Mouse (Mus musculus) spleen, adult 2 months (tissue): Measurements from ENCODE around the gene Gm20388.

Experiments used
- CTCF ChIP-seq: fragments of 200-500 bp; IDR thresholded peaks from 2 replicates; pipeline ENCODE4 v1.5.1; 2011; ENCODE audit warnings: mild to moderate bottlenecking, inconsistent platforms; ENCODE audit not compliant: insufficient read depth, insufficient read length, insufficient replicate concordance; ENCODE audit errors: extremely low read depth
- POLR2A ChIP-seq: fragments of 200-500 bp; IDR thresholded peaks from 2 replicates; pipeline ENCODE4 v1.6.1; 2011; ENCODE audit warnings: low read depth, low read length, inconsistent platforms

DNA sequence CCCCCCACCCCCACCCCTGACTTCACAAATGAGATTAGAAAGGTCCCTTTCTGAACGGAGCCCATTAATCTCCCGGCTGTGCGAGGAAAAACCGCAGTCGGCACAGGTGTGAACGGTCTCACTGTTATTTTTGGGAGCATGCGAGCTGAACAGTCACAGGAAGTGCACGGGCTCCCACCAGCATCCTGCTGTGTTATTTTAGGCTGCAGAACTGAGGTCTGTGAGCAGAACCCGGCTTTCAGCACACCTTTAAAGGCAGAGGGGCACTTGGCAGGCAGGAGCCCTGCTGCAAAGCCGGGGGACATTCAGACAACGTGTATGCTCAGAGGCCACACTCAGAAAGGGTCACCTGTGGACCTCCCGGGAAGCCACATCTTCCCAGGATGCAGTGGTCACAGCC lies 1110.8 kb downstream of the Gm20388 start:
- TF ChIP-seq CTCF (no peak), POLR2A (no peak)
